Mouse (Mus musculus) heart, adult 2 months (tissue): ENCODE results near the gene Gm5136.

Experiments
- CTCF ChIP-seq: fragments of 200-600 bp; IDR thresholded peaks from 2 replicates; pipeline ENCODE4 v1.8.1; 2022; ENCODE audit warnings: antibody characterized with exemption, mild to moderate bottlenecking, moderate library complexity
- POLR2A ChIP-seq: fragments of 200-500 bp; IDR thresholded peaks from 2 replicates; pipeline ENCODE4 v1.6.1; 2011; ENCODE audit warnings: mild to moderate bottlenecking, low read depth, low read length, control low read depth; ENCODE audit not compliant: insufficient read depth

GRCm38 (mm10) chr10:108690954-108691353 is 9.0 kb downstream of the Gm5136 start:
- TF ChIP-seq CTCF (no peak), POLR2A (no peak)
